Mouse (Mus musculus): ENCODE measurements around the gene Ncf4.
"Not testable (repeated sequence)": the region's sequence is repeated elsewhere in the genome, so short reads cannot be mapped to it uniquely, and the experiment has no call there.

- TF ChIP-seq CTCF (IDR thresholded peaks at IDR 0.05; ENCODE audit: borderline replicate concordance, extremely low read depth, insufficient read depth, insufficient read length); POLR2A (IDR thresholded peaks at IDR 0.05; ENCODE audit: borderline replicate concordance, extremely low read depth, insufficient read depth, insufficient read length, poor library complexity, severe bottlenecking): not testable (repeated sequence)
Observed at GRCm38 (mm10) chr15:78289775-78290174, 45.2 kb downstream of the Ncf4 start.
